Mouse (Mus musculus) mesoderm, embryonic 11.5 days (tissue): ENCODE measurements around the gene Arid1b.

Source experiments
- DNase-seq: peaks from one replicate; pipeline ENCODE4 v3.0.0-alpha.2; 2012; ENCODE audit warnings: low read depth, low spot score

The Arid1b gene

GRCm38 (mm10) chr17:5377930-5378310, 383.8 kb downstream of the Arid1b start:
- DNase-seq = no peak

DNA sequence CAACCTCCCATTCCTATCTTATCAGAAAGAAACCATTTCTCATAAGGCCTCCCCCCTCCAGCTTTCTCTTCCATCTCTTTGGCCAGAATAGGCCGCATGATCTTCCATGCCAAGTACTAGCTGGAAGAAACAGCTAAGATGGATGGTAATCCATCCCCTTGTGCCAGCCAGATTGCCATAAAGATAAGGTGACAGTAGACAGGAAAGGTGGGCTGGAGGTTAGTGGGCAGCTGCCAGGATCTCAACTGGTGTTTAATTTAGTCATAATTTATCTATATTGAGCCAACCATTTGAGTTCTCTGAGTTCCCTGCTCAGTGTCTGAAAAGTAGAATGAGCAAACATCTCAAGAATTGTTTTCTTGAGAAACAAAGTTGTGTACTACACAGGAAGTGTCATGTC, 391.6 kb downstream of the Arid1b start:
- DNase-seq = no peak

DNA sequence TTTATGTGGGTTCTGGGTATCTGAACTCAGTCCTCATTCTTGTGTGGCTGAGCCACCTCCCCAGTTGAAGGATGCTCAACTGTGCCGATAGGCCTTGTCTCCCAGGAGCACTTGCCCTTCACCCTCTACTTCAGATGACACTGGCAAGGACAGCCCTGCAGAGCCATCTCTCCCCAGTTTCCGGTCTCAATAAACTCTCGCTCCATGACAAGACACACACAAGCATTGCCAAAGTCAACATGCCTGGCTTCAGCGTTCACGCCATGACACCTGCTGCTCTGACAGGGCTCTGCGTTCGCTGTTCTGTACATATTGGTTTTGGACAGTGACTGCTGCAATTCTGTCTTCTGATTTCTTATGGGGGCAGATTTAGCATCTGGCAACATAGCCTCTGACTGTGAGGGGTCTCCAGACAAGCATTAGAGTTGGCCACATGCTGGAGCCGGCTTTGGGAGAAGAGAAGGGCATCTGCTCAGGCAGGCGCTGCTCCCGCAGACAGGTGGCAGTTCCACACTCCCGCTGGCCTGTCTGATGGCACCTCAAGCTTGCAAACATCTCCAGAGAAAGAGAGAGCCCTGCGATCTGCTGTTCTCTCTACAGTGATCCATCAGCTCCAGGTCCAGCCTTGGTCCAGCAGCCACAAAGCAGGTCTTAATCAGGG, 392.9 kb downstream of the Arid1b start:
- no peak for DNase-seq

DNA sequence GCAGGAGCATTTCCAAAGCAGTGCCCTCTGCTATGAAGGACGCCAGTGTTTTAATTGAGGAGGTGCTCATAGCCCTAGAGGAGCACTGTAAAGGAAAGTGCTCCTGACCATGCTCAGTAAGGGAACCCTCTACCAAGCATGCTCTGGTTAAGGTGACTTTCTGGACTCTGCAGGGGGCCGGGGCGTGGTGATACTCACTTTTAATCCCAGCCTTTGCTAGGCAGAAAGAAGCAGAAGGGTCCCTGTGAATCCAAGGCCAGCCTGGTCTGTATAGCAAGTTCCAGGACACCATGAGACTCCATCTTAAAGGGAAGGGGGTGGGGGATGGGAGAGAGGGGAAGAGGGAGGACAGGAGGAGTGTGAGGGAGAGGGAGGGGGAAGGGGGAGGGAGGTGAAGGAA, 394.2 kb downstream of the Arid1b start:
- no peak for DNase-seq

DNA sequence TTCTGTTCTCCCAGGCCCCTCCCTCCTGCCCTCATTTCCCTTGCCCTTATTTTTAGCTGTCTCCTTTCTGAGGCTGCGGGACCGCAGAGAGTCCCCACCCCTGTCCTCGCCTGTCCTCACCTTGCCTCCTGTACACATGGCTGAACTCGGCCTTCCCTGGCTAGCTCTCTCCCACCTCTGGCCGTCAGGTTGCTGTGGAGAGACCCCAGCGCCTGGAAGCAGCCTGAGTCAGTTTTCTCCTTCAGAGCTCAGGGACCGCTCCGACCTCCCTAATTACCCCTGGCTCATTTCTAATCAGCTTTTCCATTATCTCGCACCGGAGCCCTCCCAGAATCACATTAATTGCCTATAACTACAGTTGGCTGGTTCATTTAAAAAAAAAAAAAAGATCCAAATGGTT, 396.6 kb downstream of the Arid1b start:
- no peak for DNase-seq

DNA sequence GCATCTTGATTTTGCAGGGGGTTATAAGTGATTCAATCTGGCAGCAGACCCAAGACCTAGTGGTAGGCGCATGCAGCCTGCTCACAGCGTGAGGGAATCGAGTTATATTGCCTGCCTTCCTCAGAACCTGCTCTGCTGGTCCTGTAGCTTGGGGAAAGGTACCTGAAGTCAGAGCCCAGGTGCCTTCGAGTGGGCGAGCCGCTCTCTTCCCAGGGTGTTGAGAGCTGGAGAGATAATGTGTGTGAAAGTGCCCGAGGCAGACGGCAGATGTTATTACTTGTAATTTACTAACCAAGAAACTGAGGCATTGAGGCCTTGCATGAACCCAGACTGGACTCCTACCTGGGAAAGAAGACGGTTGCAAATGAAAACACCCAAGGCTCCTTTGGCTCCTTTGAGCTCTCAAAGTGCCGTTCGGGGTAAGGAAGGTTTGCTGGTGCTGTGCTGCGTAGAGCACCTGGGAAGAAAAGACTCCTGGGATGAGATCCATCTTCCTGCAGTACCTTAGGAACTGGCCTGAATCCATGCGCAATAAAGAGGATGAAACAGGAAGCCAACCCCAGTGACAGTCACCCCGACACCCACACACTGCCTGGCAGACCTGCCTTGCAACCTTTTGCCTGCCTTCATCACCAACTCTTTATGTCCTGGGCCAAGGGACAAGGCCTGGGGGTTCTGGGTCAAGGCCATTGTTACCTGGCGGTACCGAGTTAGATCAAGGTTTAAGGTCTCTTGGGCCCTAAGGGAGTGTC, 401.5 kb downstream of the Arid1b start:
- DNase-seq = no peak

DNA sequence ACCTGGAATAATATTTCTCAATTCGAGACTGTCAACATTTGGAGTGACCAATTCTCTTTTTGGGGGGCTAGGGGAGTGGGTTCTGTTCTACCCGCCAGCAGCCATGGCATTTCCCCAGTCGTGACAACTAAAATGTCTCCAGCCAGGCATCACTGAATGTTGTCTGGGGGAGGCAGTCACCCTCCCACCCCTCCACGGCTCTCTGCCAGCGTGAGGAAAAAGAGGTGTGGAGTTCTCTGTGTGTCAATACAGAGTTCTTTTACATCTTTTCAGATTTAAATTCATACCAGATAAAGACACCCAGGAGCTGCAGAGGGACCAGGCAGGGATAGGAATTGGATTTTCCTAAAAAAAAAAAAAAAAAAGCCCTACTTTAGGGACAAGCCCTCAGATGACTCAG, 402.1 kb downstream of the Arid1b start:
- no peak for DNase-seq
